Mouse (Mus musculus): ENCODE data around the gene Tfe3.

DNA sequence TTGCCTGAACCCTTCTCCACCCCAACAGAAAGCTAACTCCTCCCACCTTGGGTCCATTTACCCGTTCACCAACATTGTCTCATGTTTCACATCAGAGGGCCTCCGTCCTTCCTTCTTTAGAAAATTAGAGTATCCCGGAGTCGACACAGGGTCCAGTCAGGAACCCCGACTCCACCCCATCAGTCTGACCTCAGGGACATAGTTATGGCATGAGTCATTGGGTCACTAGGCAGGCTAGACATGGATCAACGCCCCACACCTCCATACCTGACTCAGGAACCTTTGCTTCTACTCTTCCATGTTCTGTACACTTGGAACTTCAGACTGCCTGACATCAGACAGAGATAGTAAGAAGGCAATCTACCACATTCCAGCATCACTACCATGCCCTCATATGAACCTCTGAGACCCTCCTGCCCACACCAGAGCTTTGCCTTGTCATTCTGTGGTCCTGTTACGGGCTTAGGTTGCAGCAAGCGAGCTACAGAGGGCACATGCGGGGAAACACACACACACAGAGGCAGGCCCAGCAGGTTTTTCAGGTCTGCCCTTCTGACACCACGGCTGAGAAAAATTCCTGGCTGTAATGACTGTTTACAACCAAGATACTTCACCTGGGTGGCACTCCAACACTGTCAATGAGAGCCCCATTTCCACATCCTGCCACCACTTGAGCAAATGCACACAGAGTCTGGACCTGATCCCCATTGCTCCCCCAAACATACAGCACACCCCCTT, 22.1 kb upstream of the Tfe3 start:
- no peak for TF ChIP-seq ZC3H11A (IDR thresholded peaks at IDR 0.05; ENCODE audit: borderline replicate concordance, low read depth, low read length)
- no peak for TF ChIP-seq MAFK (IDR thresholded peaks at IDR 0.05; ENCODE audit: insufficient read depth, low read depth, low read length)
- TF ChIP-seq ZNF384 (IDR thresholded peaks at IDR 0.05; ENCODE audit: low read depth, low read length) = no peak
- no peak for TF ChIP-seq HCFC1 (IDR thresholded peaks at IDR 0.05; ENCODE audit: borderline replicate concordance, insufficient read depth, low read length)
- no peak for TF ChIP-seq CHD2 (IDR thresholded peaks at IDR 0.05; ENCODE audit: low read depth, low read length)
